Mouse (Mus musculus): ENCODE data around the gene Hint3. TPM values are rescaled to one million over a fixed set of nuclear protein-coding genes. Genes with fewer than 3 reads are reported as not detected.
"Not testable (repeated sequence)": the region's sequence is repeated elsewhere in the genome, so short reads cannot be mapped to it uniquely, and the experiment has no call there.

Hint3 gene
- total RNA-seq (2017), result 11.3 and 12.3 TPM in 2 replicates

DNA sequence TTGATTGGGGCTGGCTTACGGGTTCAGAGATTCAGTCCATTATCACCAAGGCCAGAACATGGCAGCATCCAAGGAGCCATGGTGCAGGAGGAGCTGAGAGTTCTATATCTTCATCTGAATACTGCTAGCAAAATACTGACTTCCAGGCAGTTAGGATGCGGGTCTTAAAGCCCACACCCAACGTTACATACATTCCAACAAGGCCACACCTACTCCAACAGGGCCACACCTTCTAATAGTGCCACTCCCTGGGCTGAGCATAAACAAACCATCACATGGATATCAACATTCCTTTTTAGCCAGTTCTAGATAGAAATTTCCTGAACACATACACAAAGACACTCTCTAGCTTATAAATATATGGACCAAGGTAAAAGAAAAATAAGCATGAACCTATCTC is at the start of gene Hint3:
Gene Hint3, minus strand, starts transcription at position 120 of the 400 bp plus-strand sequence.
- no peak for ATAC-seq (replicated peaks; ENCODE audit: low read depth, poor library complexity, severe bottlenecking)

- no peak for ATAC-seq (replicated peaks; ENCODE audit: low read depth, poor library complexity, severe bottlenecking)
These were observed 48.6 kb upstream of the Hint3 start for GRCm38 (mm10) chr10:30678051-30678450.

- peak; percentile 93 for ATAC-seq (replicated peaks; ENCODE audit: low read depth, poor library complexity, severe bottlenecking)
These were observed 45.4 kb upstream of the Hint3 start for GRCm38 (mm10) chr10:30674825-30675224.

DNA sequence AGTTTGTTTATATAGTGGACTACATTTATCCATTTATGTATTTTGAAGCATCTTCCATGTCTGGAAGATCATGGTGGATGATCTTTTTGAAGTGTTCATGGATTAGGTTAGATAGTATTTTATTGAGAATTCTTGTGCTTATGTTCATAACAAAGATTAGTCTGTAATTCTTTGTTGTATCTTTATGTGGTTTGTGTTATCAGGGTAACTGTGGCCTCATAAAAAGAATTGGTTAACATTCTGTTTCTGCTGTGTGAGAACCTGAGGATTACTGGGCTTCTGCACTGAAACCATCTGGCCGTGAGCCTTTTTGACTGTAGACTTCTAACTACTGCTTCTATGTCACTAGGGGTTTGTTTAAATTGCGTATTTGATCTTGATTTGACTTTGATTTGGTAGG is 37.1 kb upstream of the Hint3 start:
- ATAC-seq (replicated peaks; ENCODE audit: low read depth, poor library complexity, severe bottlenecking), result no peak

DNA sequence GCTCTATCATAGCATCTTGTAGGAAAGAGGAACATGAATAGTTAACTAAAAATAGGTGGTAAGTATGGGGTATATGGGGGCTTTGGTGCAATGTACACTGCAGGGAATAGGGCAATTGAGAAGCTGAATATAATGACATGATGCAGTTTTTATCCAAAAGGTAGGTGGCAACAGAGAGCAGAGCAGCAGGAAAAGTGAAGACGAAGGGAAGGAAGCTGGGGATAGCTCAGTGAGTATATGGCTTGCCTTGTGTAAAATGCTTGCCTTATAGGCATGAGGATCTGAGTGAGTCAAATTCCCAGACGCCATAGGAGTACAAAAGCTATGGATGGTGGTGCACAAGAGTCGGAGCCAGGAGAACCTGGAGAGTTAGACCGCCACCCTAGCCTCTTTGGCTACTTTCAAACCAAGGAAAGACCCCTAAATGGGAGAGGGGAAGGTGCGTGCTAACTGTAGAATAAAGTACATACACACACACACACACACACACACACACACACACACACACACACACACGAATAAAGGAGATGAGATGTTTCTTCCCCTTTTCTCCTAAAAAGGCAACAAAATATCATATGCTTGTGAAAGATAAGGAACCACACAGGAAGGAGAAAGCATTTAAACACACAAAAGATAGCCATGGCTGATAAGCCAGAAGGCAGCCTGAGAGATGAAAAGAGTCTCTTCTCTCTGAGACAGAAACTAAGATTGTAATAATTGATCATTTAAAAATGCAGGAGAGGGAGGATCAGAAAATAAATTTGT is 31.3 kb upstream of the Hint3 start:
- ATAC-seq (replicated peaks; ENCODE audit: low read depth, poor library complexity, severe bottlenecking), result peak; percentile 87

DNA sequence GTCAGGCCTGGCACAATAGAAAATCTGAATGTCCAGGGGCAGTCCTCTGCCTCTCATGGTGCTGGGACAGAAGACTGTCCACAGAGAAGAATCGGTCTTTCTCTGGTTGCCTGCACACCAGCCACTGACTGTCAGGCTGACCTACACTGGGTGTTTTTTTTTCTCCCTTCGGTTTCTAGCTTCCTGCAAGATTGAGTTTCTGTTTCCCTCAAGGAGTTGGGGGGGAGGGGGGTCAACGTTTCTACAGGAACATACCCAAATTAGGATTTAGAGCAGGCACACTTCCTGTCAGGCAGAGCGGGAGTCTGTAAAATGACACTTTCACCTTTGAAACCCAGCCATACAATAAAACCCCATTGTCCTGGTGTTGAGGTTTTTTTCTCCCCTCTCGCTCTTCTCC is 26.2 kb upstream of the Hint3 start:
- ATAC-seq (replicated peaks; ENCODE audit: low read depth, poor library complexity, severe bottlenecking), result peak; percentile 92

- ATAC-seq (replicated peaks; ENCODE audit: low read depth, poor library complexity, severe bottlenecking), result no peak
These were observed 18.2 kb upstream of the Hint3 start for GRCm38 (mm10) chr10:30647681-30648080.

DNA sequence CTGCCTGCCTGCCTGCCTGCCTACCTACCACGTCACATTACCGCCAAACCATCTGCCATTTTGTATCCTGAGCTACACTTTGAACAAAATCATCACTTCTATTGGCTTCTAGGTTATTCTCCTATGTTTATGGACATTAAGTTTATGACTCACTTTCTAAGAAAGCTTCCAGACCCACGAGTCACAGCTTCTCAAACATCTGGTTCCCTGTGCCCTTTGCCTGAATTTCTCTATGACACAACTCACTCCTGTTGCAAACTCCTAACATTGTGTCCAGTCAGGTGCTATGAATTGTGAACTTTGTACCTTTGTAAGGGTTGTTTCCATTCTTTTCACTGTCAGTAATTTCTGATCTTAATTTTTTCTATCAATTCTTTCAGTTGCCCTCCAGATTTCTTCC is 8.8 kb upstream of the Hint3 start:
- ATAC-seq (replicated peaks; ENCODE audit: low read depth, poor library complexity, severe bottlenecking), result no peak

DNA sequence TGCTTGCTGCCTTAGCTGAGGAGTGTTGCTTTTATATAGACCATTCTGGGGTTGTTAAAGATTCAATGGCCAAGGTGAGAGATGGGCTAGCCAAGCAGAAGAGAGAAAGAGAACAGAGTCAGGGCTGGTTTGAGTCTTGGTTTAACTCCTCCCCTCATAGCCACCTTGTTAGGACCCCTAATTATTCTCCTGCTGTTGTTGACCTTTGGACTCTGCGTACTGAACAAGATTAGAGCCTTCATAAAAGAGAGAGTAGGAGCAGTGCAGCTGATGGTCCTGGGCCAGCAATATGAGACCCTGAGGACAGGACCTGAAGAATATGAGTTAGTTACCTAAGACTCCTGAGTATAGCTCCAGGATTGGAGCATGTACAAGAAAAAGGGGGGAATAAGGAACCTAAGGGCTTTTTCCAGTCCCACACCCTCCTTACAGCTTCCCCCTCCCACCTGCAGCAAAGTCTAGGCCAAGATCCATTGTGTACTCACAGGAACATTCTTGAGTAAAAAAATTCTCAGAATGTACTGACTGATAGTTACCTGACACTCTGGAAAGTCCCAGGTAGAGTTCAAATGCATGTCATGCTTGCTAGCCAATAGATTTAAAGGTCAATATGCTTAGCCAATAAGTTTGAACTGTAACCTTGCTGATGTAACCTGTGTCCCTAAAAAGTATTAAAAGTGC is 7.2 kb upstream of the Hint3 start:
- ATAC-seq (replicated peaks; ENCODE audit: low read depth, poor library complexity, severe bottlenecking), result not testable (repeated sequence)

- no peak for ATAC-seq (replicated peaks; ENCODE audit: low read depth, poor library complexity, severe bottlenecking)
These were observed 3.3 kb upstream of the Hint3 start for GRCm38 (mm10) chr10:30632718-30633117.

DNA sequence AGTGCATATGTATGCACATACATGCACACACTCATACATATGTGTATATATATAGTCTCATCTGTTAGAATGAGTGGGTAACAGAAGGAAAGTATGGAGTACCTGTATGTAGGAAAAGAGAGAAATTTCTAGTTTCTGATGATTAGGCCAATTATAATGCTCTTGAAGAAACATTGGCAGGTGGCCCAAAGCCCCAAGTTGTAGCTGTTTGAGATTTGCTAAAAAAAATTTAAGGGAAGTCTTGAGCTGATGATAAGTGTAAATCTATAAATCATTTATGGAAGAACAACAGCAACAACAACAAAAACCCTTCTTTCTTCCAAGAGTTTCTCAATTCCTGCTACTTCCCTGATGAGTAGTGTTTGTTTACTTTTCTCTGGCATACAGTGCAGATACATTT is 545 bp upstream of the Hint3 start:
- ATAC-seq (replicated peaks; ENCODE audit: low read depth, poor library complexity, severe bottlenecking), result no peak

- not testable (repeated sequence) for ATAC-seq (replicated peaks; ENCODE audit: low read depth, poor library complexity, severe bottlenecking)
These were observed 988 bp downstream of the Hint3 start for GRCm38 (mm10) chr10:30628444-30628843.

DNA sequence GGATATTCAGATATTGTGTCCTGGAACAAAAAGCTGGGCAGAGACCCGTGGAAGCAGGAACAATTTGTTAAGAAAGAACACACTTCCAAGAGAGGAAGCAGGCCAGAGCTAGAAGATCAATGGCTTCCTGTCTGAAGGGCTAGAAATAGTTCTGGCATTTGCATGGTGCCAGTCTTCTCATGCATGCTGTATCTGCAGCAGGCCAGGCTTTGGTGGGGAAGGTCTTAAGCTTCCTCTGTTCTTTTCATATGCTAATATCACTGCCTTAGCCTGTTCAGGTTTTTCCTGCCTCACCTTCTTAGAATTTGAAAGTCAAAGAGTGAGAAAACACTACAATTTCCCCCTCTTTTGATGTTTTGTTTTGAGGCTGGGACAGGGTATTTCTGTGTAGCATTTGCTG is 1.9 kb downstream of the Hint3 start:
- 0 out of 2 replicates have a peak, but pooled peaks have one; percentile 29 for ATAC-seq (replicated peaks; ENCODE audit: low read depth, poor library complexity, severe bottlenecking)

GRCm38 (mm10) chr10:30624161-30625019 is 5.0 kb downstream of the Hint3 start:
- no peak for ATAC-seq (replicated peaks; ENCODE audit: low read depth, poor library complexity, severe bottlenecking)

GRCm38 (mm10) chr10:30622928-30623327 is 6.5 kb downstream of the Hint3 start:
- peak; percentile 43 for ATAC-seq (replicated peaks; ENCODE audit: low read depth, poor library complexity, severe bottlenecking)

DNA sequence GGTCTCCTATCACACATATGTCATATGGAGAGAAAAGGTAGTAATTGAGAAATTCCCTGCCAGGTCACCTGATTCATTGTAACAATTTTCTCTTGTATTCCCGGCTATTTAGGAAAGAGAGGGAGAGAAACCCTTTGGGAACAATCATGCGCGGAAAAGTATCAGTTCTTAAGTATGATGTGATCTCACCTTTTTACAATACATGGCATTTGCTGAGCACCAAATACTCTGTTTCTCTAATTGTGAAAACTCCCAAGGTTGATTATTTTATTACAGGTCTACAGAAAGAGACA is 10.6 kb downstream of the Hint3 start:
- no peak for ATAC-seq (replicated peaks; ENCODE audit: low read depth, poor library complexity, severe bottlenecking)

DNA sequence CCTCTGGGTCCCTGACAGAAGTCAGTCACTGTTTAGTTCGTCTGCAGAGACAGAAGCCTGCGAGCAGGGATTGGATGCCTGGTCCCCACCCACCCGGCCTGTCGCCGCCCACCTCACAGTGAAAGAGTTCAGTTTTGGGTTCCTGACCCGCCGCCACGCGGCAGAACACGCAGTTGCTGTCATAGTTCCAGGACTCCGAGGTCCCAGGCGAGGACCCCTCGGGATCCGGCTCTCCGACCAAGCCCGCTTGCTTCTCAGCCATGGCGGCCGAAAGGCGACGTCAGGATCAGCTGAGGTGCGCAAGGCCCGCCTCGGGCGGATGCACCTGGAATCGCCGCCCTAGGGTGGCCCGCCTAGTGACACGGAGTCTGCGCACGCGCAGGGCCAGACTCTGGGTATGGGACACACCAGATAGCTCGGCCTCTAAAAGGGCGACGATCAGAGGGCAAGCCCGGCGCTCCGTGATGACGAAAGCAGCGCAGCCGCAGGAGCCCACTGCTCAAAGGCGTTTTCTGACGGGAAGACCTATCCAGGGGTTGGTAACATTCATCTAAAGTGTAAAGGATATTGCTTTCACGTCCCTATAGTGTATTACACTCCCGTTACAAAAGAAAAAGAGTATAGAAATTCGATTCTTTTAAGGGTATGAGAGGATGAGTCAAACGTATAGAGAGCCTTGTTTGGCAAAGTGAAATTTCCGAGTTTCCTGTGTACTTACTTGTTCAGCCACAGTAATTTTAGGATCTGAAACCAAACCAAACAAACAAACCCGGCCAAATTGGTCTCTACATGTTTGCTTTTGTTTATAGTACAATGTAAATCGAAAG is 11.1 kb downstream of the Hint3 start:
- peak; percentile 94 for ATAC-seq (replicated peaks; ENCODE audit: low read depth, poor library complexity, severe bottlenecking)

DNA sequence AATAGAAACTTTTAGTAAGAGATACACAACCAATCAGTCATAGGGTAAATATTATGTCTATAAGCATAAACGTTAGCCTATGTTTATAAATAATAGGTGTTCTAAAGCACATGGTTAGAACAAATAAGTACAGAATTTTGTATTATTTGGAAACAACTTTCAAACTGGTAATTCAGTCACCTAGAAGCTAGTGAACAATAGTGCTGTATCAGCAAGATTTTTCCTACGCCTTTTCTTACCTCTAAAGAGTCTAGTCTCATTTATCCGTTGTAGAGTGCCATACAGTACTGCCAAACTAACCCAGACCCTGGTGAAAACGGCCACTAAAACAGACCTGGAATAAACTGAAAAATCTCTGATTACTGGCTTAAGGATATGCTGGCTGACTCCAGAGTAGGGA is 16.4 kb downstream of the Hint3 start:
- ATAC-seq (replicated peaks; ENCODE audit: low read depth, poor library complexity, severe bottlenecking), result no peak

DNA sequence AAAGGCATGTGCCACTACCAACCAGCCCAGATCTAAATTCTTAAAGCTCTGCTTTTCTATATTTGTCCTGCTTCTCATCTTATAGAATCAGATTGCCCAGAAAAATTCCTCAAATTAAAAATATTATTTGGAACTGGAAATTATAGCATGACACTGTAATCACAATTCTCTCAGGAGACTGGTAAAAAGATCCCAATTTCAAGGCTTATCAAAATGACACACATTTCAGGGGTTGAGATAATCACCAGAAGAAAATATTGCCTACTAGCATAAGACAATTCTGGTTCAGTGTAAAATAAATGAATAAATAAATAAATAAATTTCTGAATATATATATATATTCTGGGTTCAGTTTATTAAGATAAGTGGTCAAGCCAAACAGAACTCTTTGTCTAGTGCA is 19.8 kb downstream of the Hint3 start:
- ATAC-seq (replicated peaks; ENCODE audit: low read depth, poor library complexity, severe bottlenecking), result no peak

- ATAC-seq (replicated peaks; ENCODE audit: low read depth, poor library complexity, severe bottlenecking), result no peak
These were observed 21.3 kb downstream of the Hint3 start for GRCm38 (mm10) chr10:30608109-30608508.

Measured in common myeloid progenitor, adult 5-6 weeks (primary cell).